27 mouse cellular contexts compared by ENCODE assay signal in genomic region chr5:5392786-5393185, GRCm38 (mm10). TPM values are rescaled to one million over a fixed set of nuclear protein-coding genes. Genes with fewer than 3 reads are reported as not detected.
DNase-seq lines count a peak whose midpoint lies in the region; ATAC-seq and TF ChIP-seq lines count a peak whose summit lies in the region.
"Had no signal": no experiment of that assay in that cellular context is flagged by ENCODE, and none has a peak within 500 bp of the region (broad histone marks: within the 10 kb centered on the region; RNA-seq: fewer than 3 reads in every experiment).

No protein-coding gene starts in this region.

- no peaks in the 10 kb centered on the region for H3K27me3 ChIP-seq in midbrain, embryonic 11.5 days (ENCODE audit: control insufficient read depth, insufficient read depth, low read length)
- H3K27me3 ChIP-seq in midbrain, embryonic 15.5 days (replicated peaks): no peaks in the 10 kb centered on the region
- no peaks in the 10 kb centered on the region for H3K27me3 ChIP-seq in limb, embryonic 10.5 days (ENCODE audit: low read depth, poor library complexity, severe bottlenecking)
- H3K27me3 ChIP-seq: embryonic facial prominence, embryonic 13.5 days; forebrain, embryonic 12.5 days; hindbrain, embryonic 15.5 days; liver, embryonic 13.5 days; neural tube, embryonic 12.5 days had no signal

- WGBS in midbrain, embryonic 11.5 days: 60% methylated on average over 3 of the region's 3 CpGs
- WGBS in midbrain, embryonic 15.5 days: 50% methylated on average over 3 of the region's 3 CpGs
- 61% methylated on average over 3 of the region's 3 CpGs for WGBS in limb, embryonic 10.5 days

- H3K4me2 ChIP-seq in midbrain, embryonic 11.5 days: no peak overlapping the region
- H3K4me2 ChIP-seq in midbrain, embryonic 15.5 days: no peak overlapping the region
- H3K4me2 ChIP-seq: embryonic facial prominence, embryonic 13.5 days; forebrain, embryonic 12.5 days; heart, embryonic 11.5 days; hindbrain, embryonic 15.5 days; liver, embryonic 13.5 days; neural tube, embryonic 12.5 days had no signal

- H3K9ac ChIP-seq in midbrain, embryonic 11.5 days (ENCODE audit: low read length): no peak overlapping the region
- no peak overlapping the region for H3K9ac ChIP-seq in midbrain, embryonic 15.5 days
- H3K9ac ChIP-seq: embryonic facial prominence, embryonic 13.5 days; forebrain, embryonic 12.5 days; forebrain, postnatal 0 days; hindbrain, embryonic 15.5 days; liver, embryonic 13.5 days; neural tube, embryonic 12.5 days had no signal

- H3K36me3 ChIP-seq in midbrain, embryonic 11.5 days (ENCODE audit: control insufficient read depth, insufficient read depth, low read length): no peaks in the 10 kb centered on the region
- no peaks in the 10 kb centered on the region for H3K36me3 ChIP-seq in midbrain, embryonic 15.5 days (replicated peaks)
- no peaks in the 10 kb centered on the region for H3K36me3 ChIP-seq in limb, embryonic 10.5 days
- H3K36me3 ChIP-seq: embryonic facial prominence, embryonic 13.5 days; forebrain, embryonic 12.5 days; hindbrain, embryonic 10.5 days; hindbrain, embryonic 15.5 days; liver, embryonic 13.5 days; neural tube, embryonic 12.5 days had no signal

- intact Hi-C loops in gastrocnemius, adult 2 months (cut with DNase I): no loop called here

- no peak overlapping the region for H3K27ac ChIP-seq in midbrain, embryonic 11.5 days (ENCODE audit: low read depth, low read length)
- H3K27ac ChIP-seq in midbrain, embryonic 15.5 days: no peak overlapping the region
- H3K27ac ChIP-seq in embryonic fibroblast, embryonic 13.5 days (ENCODE audit: insufficient read depth, low read length): peak overlapping the region; percentile 37; the same call in 1 of the 2 replicates
- no peak overlapping the region for H3K27ac ChIP-seq in gastrocnemius, adult 2 months
- no peak overlapping the region for H3K27ac ChIP-seq in limb, embryonic 10.5 days
- H3K27ac ChIP-seq: embryonic facial prominence, embryonic 13.5 days; forebrain, embryonic 12.5 days; hindbrain, embryonic 10.5 days; hindbrain, embryonic 15.5 days; liver, embryonic 13.5 days; neural tube, embryonic 12.5 days had no signal

- no peak for TF ChIP-seq POLR2A in embryonic fibroblast, embryonic 13.5 days (IDR thresholded peaks at IDR 0.05; ENCODE audit: low read depth, low read length)

- no peak overlapping the region for H3K4me3 ChIP-seq in midbrain, embryonic 11.5 days (ENCODE audit: low read depth, low read length)
- no peak overlapping the region for H3K4me3 ChIP-seq in midbrain, embryonic 15.5 days
- H3K4me3 ChIP-seq in embryonic fibroblast, embryonic 13.5 days (ENCODE audit: insufficient read depth, low read length): no peak overlapping the region
- no peak overlapping the region for H3K4me3 ChIP-seq in gastrocnemius, adult 2 months
- H3K4me3 ChIP-seq in limb, embryonic 10.5 days: no peak overlapping the region
- H3K4me3 ChIP-seq: embryonic facial prominence, embryonic 13.5 days; erythroblast, embryonic 14.5 days; forebrain, embryonic 12.5 days; hindbrain, embryonic 10.5 days; hindbrain, embryonic 15.5 days; liver, embryonic 13.5 days; neural tube, embryonic 12.5 days had no signal

- no peak for TF ChIP-seq CTCF in embryonic fibroblast, embryonic 13.5 days (IDR thresholded peaks at IDR 0.05; ENCODE audit: borderline replicate concordance, insufficient read depth, low read length)
- no peak for TF ChIP-seq CTCF in gastrocnemius, adult 2 months (IDR thresholded peaks at IDR 0.05)

- ATAC-seq in midbrain, embryonic 11.5 days (ENCODE audit: low FRiP score): no peak
- ATAC-seq in midbrain, embryonic 15.5 days (replicated peaks): no peak
- ATAC-seq: forebrain, postnatal 0 days; inflammation-experienced regulatory T-cells, adult 6 months; midbrain, embryonic 16.5 days had no signal

- DNase-seq in midbrain, embryonic 11.5 days (ENCODE audit: low spot score, missing footprints): peak; percentile 62
- peak; percentile 11 for DNase-seq in ES-CJ7 (ENCODE audit: low read depth, low spot score)
- DNase-seq in adrenal gland, adult 8-10 months: no peak
- no peak for DNase-seq in gastrocnemius, adult 2 months
- DNase-seq in limb, embryonic 10.5 days (ENCODE audit: low spot score): no peak
- DNase-seq: adrenal gland, postnatal 14 days; cerebellum, adult 11-12 months; cerebellum, adult 9-11 months; embryo, embryonic 11 days; forebrain, postnatal 0 days; gastrocnemius, postnatal 25 days; kidney, adult 11 months; kidney, postnatal 14 days; liver, embryonic 13.5 days; lung, adult 18-20 months; lung, postnatal 14 days had no signal

- H3K4me1 ChIP-seq in midbrain, embryonic 11.5 days (ENCODE audit: control insufficient read depth, insufficient read depth, low read length): no peaks in the 10 kb centered on the region
- no peaks in the 10 kb centered on the region for H3K4me1 ChIP-seq in midbrain, embryonic 15.5 days
- peaks cover 5% of the 10 kb centered on the region; the same call in 1 of the 2 replicates for H3K4me1 ChIP-seq in embryonic fibroblast, embryonic 13.5 days (ENCODE audit: control insufficient read depth, insufficient read depth, low read length)
- H3K4me1 ChIP-seq in limb, embryonic 10.5 days: no peaks in the 10 kb centered on the region
- H3K4me1 ChIP-seq: embryonic facial prominence, embryonic 13.5 days; forebrain, embryonic 12.5 days; hindbrain, embryonic 10.5 days; hindbrain, embryonic 15.5 days; liver, embryonic 13.5 days; neural tube, embryonic 12.5 days had no signal

- no peaks in the 10 kb centered on the region for H3K9me3 ChIP-seq in midbrain, embryonic 11.5 days (ENCODE audit: control insufficient read depth, low read length)
- no peaks in the 10 kb centered on the region for H3K9me3 ChIP-seq in midbrain, embryonic 15.5 days
- no peaks in the 10 kb centered on the region for H3K9me3 ChIP-seq in limb, embryonic 10.5 days (replicated peaks)
- H3K9me3 ChIP-seq: embryonic facial prominence, embryonic 13.5 days; forebrain, embryonic 12.5 days; hindbrain, embryonic 10.5 days; hindbrain, embryonic 15.5 days; liver, embryonic 13.5 days; neural tube, embryonic 12.5 days had no signal

RNA-seq across cellular contexts. Expression of gene Cdk14, which starts 27.3 kb away (rescaled TPM):
- polyA plus RNA-seq in midbrain, embryonic 11.5 days (2014; fragmentation: Nextera tagmentation; extraction: Ambion mirVana): 25.5 and 26.7 TPM in 2 replicates
- polyA plus RNA-seq in midbrain, embryonic 15.5 days (2015; fragmentation: Nextera tagmentation; extraction: Ambion mirVana): 40.9 and 41.2 TPM in 2 replicates
- polyA plus RNA-seq in embryonic fibroblast, embryonic 13.5 days (2011; ENCODE audit: insufficient read length, low read depth, missing spikeins): 41.4 and 50.0 TPM in 2 replicates
- total RNA-seq in adrenal gland, adult 8-10 months (2022): 10 to 100 TPM in 3 of 4 experiments, 1 to 10 TPM in 1; 9.9 to 17.4 (median 11.8) TPM
- 1 to 10 TPM; 2.6 to 5.3 TPM for total RNA-seq in gastrocnemius, adult 2 months (2021)
- polyA plus RNA-seq in limb, embryonic 10.5 days (2016; fragmentation: Nextera tagmentation; extraction: Ambion mirVana): 11.8 and 16.1 TPM in 2 replicates
- polyA plus RNA-seq: erythroblast, embryonic 14.5 days had no signal

Comparison
In these comparisons a context has a peak if more than half of its experiments do, and no peak if none do; other contexts are left out.
1. DNase-seq: peak in midbrain, embryonic 11.5 days (single experiment) and ES-CJ7 (single experiment); none in adrenal gland, adult 8-10 months (single experiment), gastrocnemius, adult 2 months (single experiment) and limb, embryonic 10.5 days (single experiment).